Mouse (Mus musculus) stomach, postnatal 0 days (tissue): ENCODE measurements around the gene Enox1. TPM values are rescaled to one million over a fixed set of nuclear protein-coding genes. Genes with fewer than 3 reads are reported as not detected.

ENCODE experiments used
- ATAC-seq: fragments of 200-750 bp; cut with Nextera tagmentation; 2 replicates; pipeline ENCODE4 v1.8.0; 2017; ENCODE audit not compliant: low FRiP score, low TSS enrichment
- DNase-seq: peaks from one replicate; pipeline ENCODE4 v3.0.0-alpha.2; 2016; ENCODE audit warnings: low spot score
- H3K27ac ChIP-seq: fragments of 300-500 bp; sonication (generic); replicated peaks from 2 replicates; pipeline ENCODE4 v1.5.1; 2014; ENCODE audit warnings: mild to moderate bottlenecking, control low read depth
- H3K27me3 ChIP-seq: fragments of 300-500 bp; sonication (generic); 2 replicates; pipeline ENCODE4 v1.6.1; 2014; ENCODE audit warnings: low read length; ENCODE audit not compliant: control insufficient read depth, insufficient read depth
- H3K36me3 ChIP-seq: fragments of 300-500 bp; sonication (generic); 2 replicates; pipeline ENCODE4 v1.6.1; 2014; ENCODE audit warnings: low read length, mixed read lengths; ENCODE audit not compliant: control insufficient read depth, insufficient read depth
- H3K4me1 ChIP-seq: fragments of 300-500 bp; sonication (generic); replicated peaks from 2 replicates; pipeline ENCODE4 v1.6.1; 2014; ENCODE audit warnings: antibody characterized with exemption; ENCODE audit not compliant: control insufficient read depth, insufficient read depth
- H3K4me2 ChIP-seq: fragments of 300-500 bp; sonication (generic); replicated peaks from 2 replicates; pipeline ENCODE4 v1.6.1; 2014; ENCODE audit warnings: low read depth, mild to moderate bottlenecking, control low read depth, moderate library complexity
- H3K4me3 ChIP-seq: fragments of 300-500 bp; sonication (generic); 2 replicates; pipeline ENCODE4 v1.5.1; 2014; ENCODE audit warnings: low read depth, low read length, control low read depth
- H3K9ac ChIP-seq: fragments of 300-500 bp; sonication (generic); 2 replicates; pipeline ENCODE4 v1.6.1; 2014; ENCODE audit warnings: mild to moderate bottlenecking, low read length, control low read depth, mixed read lengths
- H3K9me3 ChIP-seq: fragments of 300-500 bp; sonication (generic); 2 replicates; pipeline ENCODE4 v1.6.1; 2016; ENCODE audit warnings: low read length; ENCODE audit not compliant: control insufficient read depth
- CTCF ChIP-seq: IDR thresholded peaks from 2 replicates; pipeline ENCODE4 v1.5.1; 2016; ENCODE audit warnings: antibody characterized with exemption, low read depth, mild to moderate bottlenecking, moderate library complexity
- EP300 ChIP-seq: optimal IDR thresholded peaks from 2 replicates; pipeline ENCODE3; 2016; ENCODE audit warnings: antibody characterized with exemption
- WGBS: fragments of 180-500 bp; shearing (Covaris S2); extraction: QIAGEN DNeasy Blood & Tissue Kit; methylation state at CpG from one replicate; pipeline ENCODE4 v1.1.7; 2014; 5-methylcytosine and 5-hydroxymethylcytosine counted together
- polyA plus RNA-seq: library from polyadenylated mRNA; unstranded; fragments of >200 nt; fragmentation: Nextera tagmentation; extraction: Ambion mirVana; gene quantifications from 2 replicates; pipeline ENCODE4 v1.2.1, GENCODE M21; 2015

Gene Enox1
- polyA plus RNA-seq, 1 experiment from 2014 or later = 2.5 TPM

DNA sequence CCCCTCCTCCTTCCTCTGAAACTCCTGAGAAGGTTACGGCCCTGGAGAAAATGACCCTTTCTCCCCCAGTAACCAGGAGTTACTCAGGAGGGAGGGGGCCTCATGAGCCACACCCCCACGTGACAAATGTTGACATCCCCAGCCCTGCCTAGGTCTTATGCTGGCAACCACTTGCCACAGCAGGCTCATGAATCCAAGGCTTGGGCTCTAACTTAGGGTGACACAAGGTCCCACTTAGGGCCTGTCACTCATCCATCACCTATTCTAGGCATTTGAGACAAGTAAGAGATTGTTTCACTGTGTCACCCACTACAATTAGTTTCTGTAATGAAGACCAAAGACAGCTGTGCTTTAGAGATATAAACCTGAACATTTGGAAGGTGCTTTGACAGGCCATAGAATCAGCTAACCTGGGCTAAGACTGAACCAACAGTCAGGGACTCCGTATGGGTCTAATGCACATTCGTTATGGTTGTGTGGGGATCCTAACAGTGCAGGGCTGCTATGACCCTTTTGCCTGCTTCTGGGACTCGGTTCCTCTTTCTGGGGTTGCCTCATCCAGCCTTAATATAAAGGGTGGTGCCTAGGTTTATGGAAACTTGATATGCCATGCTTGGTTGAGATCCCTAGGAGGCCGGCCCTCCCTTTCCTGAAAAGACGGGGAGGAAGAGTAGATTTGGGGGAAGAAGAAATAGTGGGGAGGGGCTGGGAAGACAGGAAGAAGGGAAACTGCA is 354.7 kb downstream of the Enox1 start:
- DNase-seq = no peak
- Histone ChIP-seq H3K9ac (no peak overlapping the region), H3K9me3 (no peaks in the 10 kb centered on the region), H3K4me3 (no peak overlapping the region), H3K27ac (no peak overlapping the region), H3K4me2 (no peak overlapping the region), H3K27me3 (no peaks in the 10 kb centered on the region), H3K36me3 (no peaks in the 10 kb centered on the region), H3K4me1 (no peaks in the 10 kb centered on the region)
- WGBS = 78% methylated on average over 7 of the region's 7 CpGs
- no peak for ATAC-seq
- TF ChIP-seq CTCF (no peak), EP300 (no peak)

DNA sequence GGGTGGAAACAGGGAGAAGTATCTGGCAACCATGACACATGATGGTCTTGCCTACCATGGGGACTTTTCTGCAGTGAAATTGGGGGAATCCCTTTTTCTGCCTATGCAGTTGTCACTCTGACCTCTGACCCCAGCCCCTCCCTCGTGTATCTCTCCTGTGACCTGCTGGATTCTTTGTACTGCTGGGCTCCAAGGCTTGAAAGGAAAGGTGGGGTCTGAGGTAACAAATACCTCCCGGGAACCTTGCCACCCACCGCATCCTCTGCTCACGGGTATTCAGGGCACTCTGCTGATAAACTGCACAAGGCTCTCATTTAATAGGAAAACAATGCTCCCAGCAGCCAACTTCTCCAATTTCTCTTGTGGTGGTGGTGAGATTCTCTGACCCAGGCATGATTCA is 361.5 kb downstream of the Enox1 start:
- no peak overlapping the region for H3K4me3 ChIP-seq
- DNase-seq (no peak), ATAC-seq (no peak)
- no peaks in the 10 kb centered on the region for H3K9me3 ChIP-seq
- H3K27me3 ChIP-seq = no peaks in the 10 kb centered on the region
- WGBS = 65% methylated on average over 4 of the region's 4 CpGs
- no peaks in the 10 kb centered on the region for H3K36me3 ChIP-seq
- no peaks in the 10 kb centered on the region for H3K4me1 ChIP-seq
- H3K9ac ChIP-seq = no peak overlapping the region
- H3K27ac ChIP-seq = no peak overlapping the region
- no peak overlapping the region for H3K4me2 ChIP-seq
- TF ChIP-seq CTCF (no peak), EP300 (no peak)

DNA sequence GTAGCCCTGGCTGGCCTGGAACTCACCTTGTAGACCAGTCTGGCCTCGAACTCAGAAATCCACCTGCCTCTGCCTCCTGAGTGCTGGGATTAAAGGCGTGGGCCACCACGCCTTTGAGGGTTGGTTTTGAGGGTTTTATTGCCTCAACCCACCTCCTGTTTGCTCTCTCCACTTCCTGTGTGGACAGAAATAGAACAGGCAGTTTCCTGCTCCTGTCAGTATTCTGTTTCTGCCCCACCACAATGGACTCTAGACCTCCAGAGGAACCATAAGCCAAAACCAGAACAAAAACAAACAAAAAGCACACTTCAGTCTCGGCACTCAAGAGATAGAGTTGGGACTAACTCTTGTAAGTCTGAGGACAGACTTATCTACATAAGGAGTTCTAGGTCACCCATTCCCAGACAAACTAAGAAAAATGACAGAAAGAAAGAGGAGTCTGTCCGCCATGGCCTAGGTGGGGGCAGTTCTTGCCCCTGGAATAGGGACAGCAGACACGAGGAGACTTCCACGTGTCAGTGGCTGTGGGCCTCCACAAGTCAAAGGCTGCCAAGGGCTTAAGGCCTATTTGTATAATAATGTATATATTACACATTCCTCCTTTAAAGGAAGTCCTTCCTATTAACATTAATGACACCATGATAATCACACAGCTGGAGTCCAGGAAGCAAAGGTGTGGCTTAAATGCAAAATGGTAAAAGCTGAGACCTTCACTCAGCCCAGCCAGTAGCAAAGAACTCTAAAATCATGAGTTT is 362.6 kb downstream of the Enox1 start:
- 59% methylated on average over 7 of the region's 7 CpGs for WGBS
- H3K27ac ChIP-seq = no peak overlapping the region
- H3K4me3 ChIP-seq = no peak overlapping the region
- TF ChIP-seq EP300 (no peak), CTCF (no peak)
- no peaks in the 10 kb centered on the region for H3K36me3 ChIP-seq
- no peaks in the 10 kb centered on the region for H3K9me3 ChIP-seq
- no peaks in the 10 kb centered on the region for H3K4me1 ChIP-seq
- ATAC-seq (no peak), DNase-seq (no peak)
- H3K9ac ChIP-seq = no peak overlapping the region
- H3K4me2 ChIP-seq = no peak overlapping the region
- no peaks in the 10 kb centered on the region for H3K27me3 ChIP-seq

DNA sequence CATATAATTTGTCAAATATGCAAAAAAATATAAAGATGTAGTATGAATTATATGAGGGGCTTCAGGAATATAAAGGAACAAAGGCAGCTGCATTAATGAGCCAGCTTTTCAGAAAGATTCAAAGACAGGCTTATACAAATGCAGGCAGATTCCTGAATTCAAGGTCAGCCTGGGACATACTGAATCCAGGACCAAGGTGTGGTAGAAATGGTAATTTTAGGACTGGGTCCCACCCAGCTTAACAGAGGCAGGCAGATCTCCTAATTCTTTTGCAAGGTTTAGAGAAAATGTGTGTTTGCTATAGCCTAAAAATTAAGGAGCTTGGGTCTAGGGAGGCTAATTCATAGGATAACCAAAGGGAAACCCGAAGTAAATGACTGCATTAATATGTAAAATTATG is 363.1 kb downstream of the Enox1 start:
- WGBS = 94% methylated on average over 1 of the region's 1 CpGs
- Histone ChIP-seq H3K4me1 (no peaks in the 10 kb centered on the region), H3K27me3 (no peaks in the 10 kb centered on the region), H3K4me2 (no peak overlapping the region), H3K9me3 (no peaks in the 10 kb centered on the region), H3K9ac (no peak overlapping the region), H3K27ac (no peak overlapping the region), H3K36me3 (no peaks in the 10 kb centered on the region), H3K4me3 (no peak overlapping the region)
- ATAC-seq (no peak), DNase-seq (no peak)
- no peak for TF ChIP-seq CTCF
- no peak for TF ChIP-seq EP300

DNA sequence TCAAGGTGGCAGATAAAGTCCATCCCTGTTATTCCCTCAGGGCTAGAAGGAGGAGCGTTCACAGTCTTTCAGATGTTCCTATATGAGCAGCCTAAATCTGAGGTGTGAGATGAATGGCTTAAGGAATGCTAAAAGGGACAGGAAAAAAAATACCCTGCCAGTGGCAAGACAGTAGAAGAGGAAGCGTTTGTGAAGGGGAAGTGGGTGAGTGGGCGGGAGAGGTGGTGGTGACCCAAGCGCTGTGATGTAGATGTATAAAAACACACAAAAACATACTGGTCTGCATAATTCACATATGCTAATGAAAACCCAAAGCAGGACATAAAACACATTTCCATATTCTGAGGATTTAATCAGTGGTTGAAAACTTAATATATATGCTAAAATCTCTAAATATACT is 367.7 kb downstream of the Enox1 start:
- H3K36me3 ChIP-seq = no peaks in the 10 kb centered on the region
- H3K9ac ChIP-seq = no peak overlapping the region
- no peak overlapping the region for H3K4me2 ChIP-seq
- H3K4me3 ChIP-seq = no peak overlapping the region
- no peaks in the 10 kb centered on the region for H3K4me1 ChIP-seq
- no peak overlapping the region for H3K27ac ChIP-seq
- H3K9me3 ChIP-seq = no peaks in the 10 kb centered on the region
- H3K27me3 ChIP-seq = no peaks in the 10 kb centered on the region
- ATAC-seq (no peak), DNase-seq (no peak)
- TF ChIP-seq EP300 (no peak), CTCF (no peak)
- WGBS = 81% methylated on average over 4 of the region's 4 CpGs

DNA sequence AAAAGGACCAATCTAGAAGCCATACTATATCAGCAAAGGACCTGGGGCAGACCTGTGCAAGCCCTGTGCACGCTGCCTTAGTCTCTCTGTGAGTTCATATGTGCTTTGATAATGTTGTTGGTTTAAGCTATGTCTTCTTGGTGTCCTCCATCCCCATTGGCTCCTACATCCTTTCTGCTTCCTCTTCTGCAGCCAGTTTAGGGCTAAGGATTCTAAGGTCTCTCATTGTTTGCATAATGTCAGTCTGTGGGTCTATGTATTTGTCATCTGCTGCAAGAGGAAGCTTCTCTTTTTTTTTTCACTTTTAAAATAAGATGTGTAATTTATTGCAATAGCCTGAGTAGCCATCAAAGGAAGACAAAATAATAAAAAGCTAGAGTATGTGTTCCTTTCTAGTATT is 369.7 kb downstream of the Enox1 start:
- WGBS = 86% methylated on average over 1 of the region's 1 CpGs
- DNase-seq = no peak
- no peak for ATAC-seq
- Histone ChIP-seq H3K4me1 (no peaks in the 10 kb centered on the region), H3K9ac (no peak overlapping the region), H3K27me3 (no peaks in the 10 kb centered on the region), H3K36me3 (no peaks in the 10 kb centered on the region), H3K9me3 (no peaks in the 10 kb centered on the region), H3K27ac (no peak overlapping the region), H3K4me2 (no peak overlapping the region), H3K4me3 (no peak overlapping the region)
- TF ChIP-seq CTCF = no peak
- TF ChIP-seq EP300 = no peak
